Mouse (Mus musculus): ENCODE measurements around the gene Akap6.
"Not testable (repeated sequence)": the region's sequence is repeated elsewhere in the genome, so short reads cannot be mapped to it uniquely, and the experiment has no call there.

Gene Akap6

GRCm38 (mm10) chr12:52718392-52718791, 19.2 kb downstream of the Akap6 start:
- DNase-seq: no peak

- no peak for DNase-seq
Observed at GRCm38 (mm10) chr12:52719232-52719631, 20.0 kb downstream of the Akap6 start.

GRCm38 (mm10) chr12:52719681-52720080, 20.5 kb downstream of the Akap6 start:
- DNase-seq: no peak

- not testable (repeated sequence) for DNase-seq
Observed at GRCm38 (mm10) chr12:52724039-52724615, 24.9 kb downstream of the Akap6 start.

- no peak for DNase-seq
Observed at GRCm38 (mm10) chr12:52726434-52727231, 27.4 kb downstream of the Akap6 start.

GRCm38 (mm10) chr12:52729396-52729795, 30.2 kb downstream of the Akap6 start:
- DNase-seq: no peak

- not testable (repeated sequence) for DNase-seq
Observed at GRCm38 (mm10) chr12:52735161-52735560, 36.0 kb downstream of the Akap6 start.

GRCm38 (mm10) chr12:52737151-52737550, 38.0 kb downstream of the Akap6 start:
- DNase-seq: no peak

- no peak for DNase-seq
Observed at GRCm38 (mm10) chr12:52739326-52739725, 40.1 kb downstream of the Akap6 start.

GRCm38 (mm10) chr12:52741801-52742200, 42.6 kb downstream of the Akap6 start:
- no peak for DNase-seq

GRCm38 (mm10) chr12:52750006-52750405, 50.8 kb downstream of the Akap6 start:
- no peak for DNase-seq

- no peak for DNase-seq
Observed at GRCm38 (mm10) chr12:52755649-52756048, 56.5 kb downstream of the Akap6 start.

GRCm38 (mm10) chr12:52757881-52758280, 58.7 kb downstream of the Akap6 start:
- no peak for DNase-seq

- no peak for DNase-seq
Observed at GRCm38 (mm10) chr12:52764046-52764445, 64.9 kb downstream of the Akap6 start.

GRCm38 (mm10) chr12:52764810-52765209, 65.6 kb downstream of the Akap6 start:
- DNase-seq: no peak

GRCm38 (mm10) chr12:52769561-52769960, 70.4 kb downstream of the Akap6 start:
- DNase-seq: no peak

GRCm38 (mm10) chr12:52771931-52772330, 72.7 kb downstream of the Akap6 start:
- DNase-seq: no peak

- DNase-seq: no peak
Observed at GRCm38 (mm10) chr12:52772494-52773280, 73.5 kb downstream of the Akap6 start.

- no peak for DNase-seq
Observed at GRCm38 (mm10) chr12:52773847-52774246, 74.7 kb downstream of the Akap6 start.

GRCm38 (mm10) chr12:52774382-52774781, 75.2 kb downstream of the Akap6 start:
- no peak for DNase-seq

- DNase-seq: no peak
Observed at GRCm38 (mm10) chr12:52780216-52780615, 81.0 kb downstream of the Akap6 start.

GRCm38 (mm10) chr12:52781066-52781465, 81.9 kb downstream of the Akap6 start:
- no peak for DNase-seq

- DNase-seq: peak; percentile 7
Observed at GRCm38 (mm10) chr12:52782902-52783441, 83.8 kb downstream of the Akap6 start.

Measured in kidney, postnatal 14 days (tissue).